Mouse (Mus musculus): Measurements from ENCODE around the gene Prkca.

Gene Prkca

DNA sequence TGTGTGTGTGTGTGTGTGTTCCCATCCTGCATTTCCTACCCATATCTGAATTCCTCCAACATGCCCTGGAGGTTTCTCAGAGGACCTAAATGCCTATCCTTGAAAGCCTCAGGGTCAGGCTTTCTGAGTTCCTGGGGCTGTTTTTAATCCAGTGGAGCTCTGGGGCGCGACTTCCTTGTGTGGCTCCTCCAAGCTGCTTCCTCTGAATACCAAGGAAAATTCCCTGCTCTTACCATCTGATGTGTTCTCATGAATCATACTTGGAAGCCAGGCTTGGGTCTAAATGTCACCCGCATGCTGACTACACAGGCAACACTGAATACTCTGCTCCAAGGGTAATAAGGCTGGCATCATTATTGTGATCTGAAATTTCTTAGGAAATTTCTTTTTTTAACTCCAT, 279.3 kb downstream of the Prkca start:
- peak; percentile 46 for DNase-seq (ENCODE audit: low read depth)

DNA sequence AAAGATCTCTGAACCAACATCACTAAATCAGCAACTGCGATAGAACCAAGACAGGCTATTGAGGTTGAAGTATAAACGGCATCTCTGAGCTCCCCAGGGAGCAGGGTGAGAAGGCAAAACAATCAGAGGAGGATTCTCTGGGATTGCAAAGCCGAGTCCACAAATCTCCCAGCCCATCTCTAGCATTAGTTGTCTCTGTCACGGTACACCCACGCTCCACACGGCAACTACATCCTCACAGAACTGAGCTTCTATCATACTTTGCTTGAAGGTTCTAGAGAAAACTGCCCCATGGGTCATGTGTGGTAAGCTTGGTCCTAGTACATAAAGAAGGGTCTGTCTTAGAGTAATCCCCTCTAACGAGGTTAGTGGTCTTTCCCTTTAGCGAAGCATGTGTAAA, 280.6 kb downstream of the Prkca start:
- DNase-seq (ENCODE audit: low read depth): no peak

DNA sequence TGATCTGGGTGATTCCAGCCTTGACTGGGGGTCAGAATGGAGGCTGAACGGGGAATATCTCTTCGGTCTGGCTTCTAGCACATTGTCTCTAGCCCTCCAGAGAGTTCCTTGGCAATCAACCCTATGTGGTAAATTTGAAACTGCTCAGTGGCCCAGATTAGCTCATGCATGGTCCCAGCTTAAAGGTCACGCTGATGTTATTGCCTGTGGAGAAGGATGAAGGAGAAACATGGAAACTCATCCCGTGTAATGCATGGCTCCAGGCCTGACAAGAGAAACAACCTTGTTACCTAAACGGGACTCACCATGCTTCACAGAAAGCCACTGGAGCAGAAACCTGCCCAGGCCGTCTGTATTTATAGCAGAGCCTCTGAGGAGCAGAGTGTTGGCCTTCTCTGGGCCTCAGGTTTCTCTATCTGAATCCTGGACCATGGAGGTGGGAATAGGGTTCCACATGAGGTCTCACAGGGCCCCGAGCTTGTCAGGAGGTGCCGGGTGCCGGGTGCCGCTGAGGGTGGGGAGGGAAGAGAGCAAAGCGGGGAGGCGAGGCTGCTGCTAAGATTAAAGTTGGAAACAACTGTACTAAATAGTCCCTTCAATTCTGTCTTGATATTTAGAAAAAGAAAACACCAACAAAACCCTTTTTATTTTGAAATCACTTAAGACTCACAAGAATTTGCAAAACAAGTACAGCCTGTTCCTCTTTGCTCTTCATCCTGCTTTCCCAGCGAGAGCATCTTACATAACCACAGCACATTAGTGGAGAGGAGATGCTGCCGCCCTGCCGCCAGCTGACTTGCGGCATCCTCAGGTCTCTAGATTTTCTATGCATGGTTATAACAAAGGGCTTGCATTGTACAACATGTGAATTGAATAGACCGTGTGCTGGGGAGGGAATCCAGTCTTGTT, 281.9 kb downstream of the Prkca start:
- no peak for DNase-seq (ENCODE audit: low read depth)

DNA sequence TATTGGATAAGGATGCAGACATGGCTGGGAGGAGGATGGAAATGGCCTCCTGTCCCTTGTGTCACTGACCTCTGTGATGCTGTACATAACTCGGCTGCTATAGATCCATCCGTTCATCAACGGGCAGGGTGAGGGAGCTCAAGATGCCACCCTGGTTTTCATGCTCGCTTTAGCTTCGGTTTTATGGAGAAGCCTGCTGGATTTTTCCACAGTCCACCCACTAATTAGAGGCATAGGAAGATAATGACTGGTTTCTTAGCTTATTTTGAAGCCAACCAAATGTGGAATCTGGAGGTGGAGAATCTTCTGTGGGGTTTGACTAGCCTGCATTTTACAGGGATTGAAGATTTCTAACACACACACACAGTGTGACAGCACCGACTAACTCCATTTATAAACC, 286.6 kb downstream of the Prkca start:
- no peak for DNase-seq (ENCODE audit: low read depth)

DNA sequence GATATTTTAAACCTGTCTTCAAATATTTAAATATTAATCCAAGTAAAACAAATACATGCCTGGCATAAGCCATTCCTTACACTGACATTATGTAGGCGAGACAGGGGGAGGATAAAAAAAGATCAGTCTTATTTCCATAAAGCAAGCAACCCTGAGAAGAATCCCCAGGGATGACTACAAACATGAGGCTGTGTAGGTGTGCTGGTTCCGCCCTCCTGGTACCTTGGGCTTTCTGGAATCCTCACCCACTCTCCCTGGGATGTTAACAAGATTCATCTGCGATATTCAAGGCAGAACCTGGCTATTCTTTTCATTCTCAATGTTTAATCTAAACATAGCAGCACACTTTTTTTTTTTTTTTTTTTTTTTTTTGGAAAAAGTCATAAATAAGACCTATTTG, 289.1 kb downstream of the Prkca start:
- DNase-seq (ENCODE audit: low read depth): no peak

GRCm38 (mm10) chr11:108053746-108054145, 290.0 kb downstream of the Prkca start:
- no peak for DNase-seq (ENCODE audit: low read depth)

DNA sequence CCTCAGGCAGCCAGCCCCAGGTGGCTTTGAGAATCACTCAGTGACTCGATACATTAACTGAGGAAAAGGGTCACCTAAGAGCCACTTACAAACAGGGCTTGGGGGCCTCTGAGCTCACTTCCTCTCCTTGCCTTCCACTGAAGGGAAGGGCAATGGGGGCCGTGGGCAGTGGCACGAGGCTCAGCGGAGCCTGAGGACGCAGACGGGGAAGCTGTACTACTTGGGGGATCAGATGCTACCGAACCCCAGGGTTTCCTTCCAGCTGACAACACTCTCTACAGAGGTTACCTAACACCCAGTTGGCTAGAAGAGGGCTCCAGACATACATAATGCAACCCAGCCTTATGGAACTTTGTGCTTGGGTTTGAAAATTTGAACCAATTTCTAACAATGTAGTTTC, 302.1 kb downstream of the Prkca start:
- DNase-seq (ENCODE audit: low read depth): no peak

- DNase-seq (ENCODE audit: low read depth): no peak
Measured at GRCm38 (mm10) chr11:108040823-108041222, 302.9 kb downstream of the Prkca start.

DNA sequence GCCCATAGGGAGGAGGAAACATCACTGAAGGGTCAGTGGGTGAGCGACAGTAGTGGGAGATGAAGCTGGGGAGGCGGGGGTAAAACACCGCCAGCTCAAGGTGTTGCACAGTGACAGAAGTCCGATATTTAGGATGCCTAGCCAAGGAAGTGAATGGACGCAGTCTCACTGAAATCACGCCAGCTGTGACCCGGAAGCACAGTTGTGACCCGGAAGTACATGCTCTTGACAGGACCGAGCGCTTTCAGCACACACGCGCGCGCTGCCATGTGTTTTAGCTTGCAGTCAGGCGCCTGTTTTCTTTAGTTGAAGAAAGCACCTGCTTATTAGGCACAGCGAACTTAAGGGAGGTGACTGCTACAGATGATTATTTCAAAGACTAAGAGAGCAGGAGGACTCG, 304.0 kb downstream of the Prkca start:
- no peak for DNase-seq (ENCODE audit: low read depth)

DNA sequence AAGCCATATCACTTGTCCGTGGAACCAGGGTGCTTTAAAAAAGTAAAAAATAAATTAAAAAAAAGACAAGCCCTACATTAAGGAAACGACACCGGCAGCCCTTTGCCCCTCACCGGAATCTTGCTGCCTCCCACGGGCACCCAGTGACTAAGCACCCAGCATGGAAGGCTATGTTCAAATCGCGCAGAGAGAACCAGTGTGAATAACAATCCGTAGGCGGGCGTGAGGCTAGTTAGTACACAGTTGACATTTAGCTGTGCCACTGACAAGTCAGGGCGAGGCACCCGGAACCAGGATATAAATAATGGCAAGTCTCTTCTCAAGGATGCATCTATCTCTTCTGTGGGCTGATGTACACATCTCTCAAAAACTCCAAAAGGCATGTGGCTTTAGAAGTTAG, 304.7 kb downstream of the Prkca start:
- no peak for DNase-seq (ENCODE audit: low read depth)

- no peak for DNase-seq (ENCODE audit: low read depth)
Measured at GRCm38 (mm10) chr11:108036339-108036738, 307.4 kb downstream of the Prkca start.

- DNase-seq (ENCODE audit: low read depth): no peak
Measured at GRCm38 (mm10) chr11:108035761-108036160, 308.0 kb downstream of the Prkca start.

- no peak for DNase-seq (ENCODE audit: low read depth)
Measured at GRCm38 (mm10) chr11:108034376-108034775, 309.4 kb downstream of the Prkca start.

- DNase-seq (ENCODE audit: low read depth): no peak
Measured at GRCm38 (mm10) chr11:108032568-108032967, 311.2 kb downstream of the Prkca start.

- DNase-seq (ENCODE audit: low read depth): no peak
Measured at GRCm38 (mm10) chr11:108030956-108031604, 312.6 kb downstream of the Prkca start.

DNA sequence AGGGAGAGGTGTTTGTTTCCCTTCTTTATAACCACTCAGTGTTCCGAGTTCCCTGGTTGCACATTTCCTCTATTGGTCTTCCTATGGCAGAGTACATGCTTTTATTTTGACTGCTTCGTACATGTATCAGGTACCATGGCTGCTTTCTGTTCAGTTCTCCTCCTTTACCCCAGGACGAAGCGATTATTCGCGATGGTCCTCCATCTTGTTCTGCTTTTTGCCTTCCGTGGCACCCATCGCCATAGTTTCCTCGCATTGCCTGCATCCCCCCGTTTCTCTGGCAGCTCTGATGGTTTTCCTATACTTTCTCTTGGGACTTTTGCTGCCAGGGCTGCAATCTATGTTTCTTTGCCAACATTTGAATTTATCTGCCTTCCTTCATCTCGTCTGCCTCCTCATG, 314.4 kb downstream of the Prkca start:
- no peak for DNase-seq (ENCODE audit: low read depth)

DNA sequence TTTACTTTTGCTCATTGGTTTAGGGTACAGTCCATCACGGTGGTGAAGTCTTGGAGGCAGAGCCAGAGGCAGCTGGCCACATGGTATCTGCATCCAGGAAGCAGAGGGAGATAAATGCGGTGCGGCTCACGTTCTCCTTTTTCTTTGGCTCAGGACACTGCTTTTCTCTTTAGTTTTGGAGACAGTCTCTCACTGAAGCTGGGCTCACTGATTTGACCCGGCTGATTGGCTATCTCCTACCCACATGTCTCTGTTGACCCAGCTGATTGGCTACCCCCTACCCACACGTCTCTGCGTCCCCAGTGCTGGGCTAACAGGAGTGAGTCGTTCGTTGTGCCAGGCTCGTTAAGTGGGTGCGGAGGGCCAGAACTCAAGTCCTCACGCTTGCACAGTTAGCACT, 315.3 kb downstream of the Prkca start:
- DNase-seq (ENCODE audit: low read depth): no peak

DNA sequence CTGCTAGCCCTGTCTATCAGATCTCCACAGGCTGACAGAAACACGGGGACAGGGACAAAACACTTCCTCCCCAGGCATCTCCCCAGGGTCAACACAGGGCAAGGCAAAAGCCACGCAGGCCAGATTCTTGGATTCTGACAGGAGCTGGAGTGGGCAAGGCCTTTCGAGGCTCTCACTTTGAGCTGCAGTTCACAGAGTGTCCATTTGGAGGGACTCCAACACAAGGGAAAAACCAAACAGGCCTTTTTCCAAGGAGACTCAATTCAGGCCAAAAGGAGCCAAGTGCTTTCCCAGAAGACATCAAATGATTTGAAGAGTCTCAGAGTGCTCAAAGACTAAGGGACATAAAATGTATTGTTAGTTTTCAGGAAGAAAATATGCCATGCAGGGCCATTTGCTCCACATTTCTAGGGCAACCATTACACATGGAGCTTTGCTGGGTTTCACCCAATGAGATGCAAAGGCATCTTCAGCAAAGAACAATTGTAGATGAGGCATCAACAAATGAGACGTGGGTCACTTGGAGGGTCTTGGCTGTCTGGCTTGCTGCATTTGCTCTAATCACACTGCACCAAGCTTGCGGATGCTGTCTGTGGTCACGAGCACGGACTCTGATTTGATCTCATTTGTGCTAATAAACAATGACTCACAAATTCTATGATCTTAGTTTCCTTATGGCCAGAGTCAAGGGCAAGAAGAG, 317.9 kb downstream of the Prkca start:
- peak; percentile 38 for DNase-seq (ENCODE audit: low read depth)

GRCm38 (mm10) chr11:108023188-108023587, 320.5 kb downstream of the Prkca start:
- DNase-seq (ENCODE audit: low read depth): no peak

DNA sequence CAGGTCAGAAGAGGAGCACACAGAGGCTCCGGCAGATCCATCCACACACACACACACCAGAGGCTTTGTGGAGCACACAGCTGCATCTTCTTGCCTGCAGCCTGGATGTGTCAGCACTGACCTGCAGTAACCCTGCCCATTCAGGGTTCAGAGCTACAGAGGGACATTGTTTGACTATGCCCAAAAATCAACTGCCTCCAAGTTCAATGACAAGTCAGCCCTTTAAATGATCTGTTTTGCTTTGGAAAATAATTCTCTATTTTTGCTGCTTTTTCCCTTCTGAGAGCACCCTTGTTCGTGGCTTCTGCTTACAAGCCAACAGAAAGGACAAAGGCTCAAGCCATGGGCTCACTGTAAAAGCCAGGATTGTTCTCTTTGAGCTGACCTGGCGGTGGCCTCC, 322.8 kb downstream of the Prkca start:
- DNase-seq (ENCODE audit: low read depth): peak; percentile 69

DNA sequence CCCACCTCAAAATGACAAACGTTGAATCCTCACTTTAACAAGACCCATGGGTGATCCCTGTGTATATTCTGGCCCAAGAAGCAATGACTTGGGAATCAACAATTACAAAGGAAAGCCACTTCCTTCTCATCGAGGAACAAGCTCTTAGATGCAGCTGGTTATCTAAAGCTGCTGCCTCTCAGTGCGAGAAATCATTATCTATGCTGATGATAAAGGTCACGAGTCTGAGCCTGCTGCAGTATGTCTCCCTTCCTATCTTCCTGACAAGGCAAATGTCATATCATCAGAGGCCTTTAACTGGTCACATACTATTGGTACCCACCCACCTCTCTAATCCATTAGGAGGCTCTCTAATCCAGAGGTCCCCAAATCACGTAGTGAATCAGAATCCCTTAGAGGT, 328.4 kb downstream of the Prkca start:
- no peak for DNase-seq (ENCODE audit: low read depth)

- DNase-seq (ENCODE audit: low read depth): no peak
Measured at GRCm38 (mm10) chr11:108013390-108013789, 330.3 kb downstream of the Prkca start.

- no peak for DNase-seq (ENCODE audit: low read depth)
Measured at GRCm38 (mm10) chr11:108010465-108010864, 333.3 kb downstream of the Prkca start.
